Mouse (Mus musculus): Measurements from ENCODE around the gene Lamb3. TPM values are rescaled to one million over a fixed set of nuclear protein-coding genes. Genes with fewer than 3 reads are reported as not detected.

The Lamb3 gene
- 0.09 and 0.17 TPM in 2 replicates for polyA plus RNA-seq (2016; fragmentation: Nextera tagmentation; extraction: Ambion mirVana)

DNA sequence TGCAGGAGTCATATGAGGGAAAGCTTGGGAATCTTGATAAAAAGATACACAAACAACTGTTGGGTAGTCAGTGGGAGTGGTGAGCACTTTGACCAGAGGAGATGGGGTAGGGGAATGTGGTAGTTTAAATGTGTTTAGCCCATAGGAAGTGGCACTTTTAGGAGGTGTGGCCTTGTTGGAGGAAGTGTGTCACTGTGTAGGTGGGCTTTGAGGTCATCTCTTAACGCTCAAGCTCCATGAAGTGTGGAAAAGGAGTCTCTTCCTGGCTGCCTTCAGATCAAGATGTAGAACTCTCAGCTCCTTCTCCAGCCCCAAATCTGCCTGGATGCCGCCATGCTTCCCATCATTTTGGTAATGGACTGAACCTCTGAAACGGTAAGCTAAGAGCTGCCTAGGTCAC, at the start of gene Lamb3:
Gene Lamb3 (plus strand): TSS at position 197 of the 400 bp plus-strand sequence.
- Histone ChIP-seq H3K27me3 (ENCODE audit: low read depth, poor library complexity, severe bottlenecking) (no peaks in the 10 kb centered on the region), H3K9me3 (replicated peaks) (no peaks in the 10 kb centered on the region), H3K36me3 (no peaks in the 10 kb centered on the region), H3K4me3 (no peak within 1 kb of the TSS), H3K27ac (replicated peaks) (no peak within 1 kb of the TSS), H3K4me1 (no peaks in the 10 kb centered on the region)
- no peak for DNase-seq (ENCODE audit: low spot score)
- WGBS, result 84% methylated on average over 3 of the region's 3 CpGs

DNA sequence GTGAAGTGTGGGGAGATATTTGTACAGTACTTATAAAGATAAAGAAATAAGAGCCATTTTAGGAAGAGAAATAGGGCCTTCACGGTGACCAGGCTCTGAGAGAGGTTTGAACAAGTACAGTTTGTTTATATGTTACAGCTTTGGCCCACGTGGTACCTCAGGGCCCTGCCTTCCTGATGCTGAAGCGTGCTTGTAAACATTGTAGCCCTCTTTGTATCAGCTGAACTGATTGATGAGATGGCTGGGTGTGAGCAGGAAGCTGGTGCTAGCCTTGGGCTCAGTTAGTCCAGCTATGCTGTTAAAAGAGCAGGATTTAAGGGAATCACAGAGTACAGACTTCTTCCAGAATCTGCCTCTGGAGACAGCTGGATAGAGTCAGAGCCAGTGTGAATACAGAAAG, 48.3 kb upstream of the Lamb3 start:
- Histone ChIP-seq H3K27me3 (ENCODE audit: low read depth, poor library complexity, severe bottlenecking) (peaks cover 28% of the 10 kb centered on the region), H3K4me1 (peaks cover 14% of the 10 kb centered on the region), H3K9me3 (replicated peaks) (no peaks in the 10 kb centered on the region), H3K36me3 (no peaks in the 10 kb centered on the region), H3K4me3 (no peak overlapping the region), H3K27ac (replicated peaks) (no peak overlapping the region)
- no peak for DNase-seq (ENCODE audit: low spot score)
- 71% methylated on average over 3 of the region's 3 CpGs for WGBS

DNA sequence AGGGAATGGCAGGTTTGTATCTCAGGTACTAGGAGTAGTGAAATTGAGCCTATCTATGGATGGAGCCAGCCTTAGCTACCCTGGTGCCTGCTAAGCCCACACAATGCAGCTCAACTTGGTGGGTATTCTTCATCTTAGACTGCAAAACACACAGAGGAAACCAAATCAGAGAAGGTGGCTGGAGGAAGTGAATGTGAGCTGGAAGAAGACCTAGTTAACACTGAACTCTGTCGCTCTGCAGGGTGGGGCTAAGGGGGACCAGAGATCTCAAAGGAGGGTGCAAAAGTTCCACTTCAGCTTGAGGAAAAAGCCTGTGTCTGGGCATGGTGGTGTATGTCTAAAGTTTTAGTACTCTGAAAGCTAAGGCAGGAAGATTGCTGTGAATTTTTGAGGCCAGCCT, 47.9 kb upstream of the Lamb3 start:
- Histone ChIP-seq H3K36me3 (no peaks in the 10 kb centered on the region), H3K9me3 (replicated peaks) (no peaks in the 10 kb centered on the region), H3K27me3 (ENCODE audit: low read depth, poor library complexity, severe bottlenecking) (peaks cover 23% of the 10 kb centered on the region), H3K27ac (replicated peaks) (no peak overlapping the region), H3K4me1 (peaks cover 14% of the 10 kb centered on the region), H3K4me3 (no peak overlapping the region)
- WGBS, result 45% methylated on average over 1 of the region's 1 CpGs
- DNase-seq (ENCODE audit: low spot score), result no peak

DNA sequence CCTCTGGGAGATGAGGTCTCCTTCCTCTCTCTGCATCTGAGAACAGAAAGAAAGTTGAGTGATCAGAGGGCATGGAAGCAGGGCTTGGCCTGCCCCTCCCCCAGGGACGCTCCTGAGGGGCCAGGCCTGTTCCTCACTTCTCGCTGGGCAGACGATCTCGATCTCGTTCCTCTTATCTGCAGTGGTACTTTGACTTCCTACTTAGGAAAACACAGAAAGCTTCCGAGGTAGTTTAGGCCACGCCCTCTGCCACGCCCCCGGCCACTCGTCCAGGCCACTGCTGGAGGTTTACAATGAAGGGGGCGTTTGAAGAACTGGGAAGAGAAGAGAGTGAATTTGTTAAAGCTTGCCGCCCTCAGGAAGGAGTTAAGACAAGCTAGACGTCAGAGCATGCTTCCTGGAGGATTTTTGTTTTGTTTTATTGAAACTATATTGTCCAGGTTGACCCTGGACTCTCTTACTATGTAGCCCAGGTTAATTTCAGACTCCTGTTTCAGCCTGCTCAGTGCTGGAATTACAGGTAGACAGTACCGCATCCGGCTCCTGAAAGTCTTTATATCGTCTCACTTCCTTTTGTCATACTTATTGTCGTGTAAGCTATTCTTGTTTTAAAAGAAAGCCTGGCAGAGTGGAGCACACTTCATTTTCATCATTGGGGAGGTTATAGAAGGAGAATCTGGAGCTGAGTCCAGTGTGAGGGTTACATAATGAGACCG, 47.0 kb upstream of the Lamb3 start:
- Histone ChIP-seq H3K36me3 (no peaks in the 10 kb centered on the region), H3K4me1 (peaks cover 14% of the 10 kb centered on the region), H3K4me3 (peak overlapping the region; percentile 45), H3K9me3 (replicated peaks) (no peaks in the 10 kb centered on the region), H3K27ac (replicated peaks) (peak overlapping the region; percentile 59; the same call in 1 of the 2 replicates), H3K27me3 (ENCODE audit: low read depth, poor library complexity, severe bottlenecking) (peaks cover 15% of the 10 kb centered on the region)
- peak; percentile 68 for DNase-seq (ENCODE audit: low spot score)
- WGBS, result 16% methylated on average over 18 of the region's 18 CpGs

DNA sequence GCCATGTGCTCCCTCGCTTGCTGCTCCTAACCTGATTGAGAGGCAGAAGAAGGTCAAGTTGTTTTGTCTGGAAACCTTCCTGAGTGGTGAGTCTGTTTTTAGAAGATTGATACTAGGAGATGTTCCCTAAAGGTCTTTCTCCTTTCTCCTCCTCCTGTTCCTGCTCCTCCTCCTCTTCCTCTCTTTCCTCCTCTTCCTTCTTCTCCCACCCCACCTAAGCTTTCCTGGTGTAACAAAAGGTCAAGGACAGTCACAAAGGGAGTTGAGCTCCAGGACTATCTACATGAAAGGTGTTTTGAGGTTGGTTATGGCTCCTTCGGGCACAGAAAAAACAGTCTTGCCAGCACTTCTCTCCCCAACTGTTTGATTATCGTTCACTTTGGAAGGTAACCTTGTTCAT, 39.8 kb upstream of the Lamb3 start, which contains the start of gene A130010J15Rik:
Gene A130010J15Rik (plus strand): TSS at position 301 of the 400 bp plus-strand sequence.
- Histone ChIP-seq H3K9me3 (replicated peaks) (no peaks in the 10 kb centered on the region), H3K27me3 (ENCODE audit: low read depth, poor library complexity, severe bottlenecking) (no peaks in the 10 kb centered on the region), H3K36me3 (no peaks in the 10 kb centered on the region), H3K4me1 (peaks cover 9% of the 10 kb centered on the region), H3K4me3 (no peak within 1 kb of the TSS), H3K27ac (replicated peaks) (no peak within 1 kb of the TSS)
- DNase-seq (ENCODE audit: low spot score), result no peak
- 92% methylated on average over 3 of the region's 3 CpGs for WGBS

DNA sequence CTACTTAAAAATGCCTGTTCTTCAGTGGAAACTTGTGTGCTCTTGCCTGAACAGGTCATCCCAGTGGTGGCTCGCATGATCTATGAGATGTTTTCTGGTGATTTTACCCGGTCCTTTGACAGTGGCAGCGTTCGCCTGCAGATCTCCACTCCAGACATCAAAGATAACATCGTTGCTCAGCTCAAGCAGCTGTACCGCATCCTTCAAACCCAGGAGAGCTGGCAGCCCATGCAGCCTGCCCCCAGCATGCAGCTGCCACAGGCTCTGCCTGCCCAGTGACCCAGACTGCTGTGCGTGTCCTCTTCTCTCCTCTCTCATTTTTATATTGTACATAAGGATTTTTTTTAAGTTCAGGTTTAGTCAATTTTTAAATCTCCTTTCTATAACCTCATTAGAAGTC, 38.3 kb upstream of the Lamb3 start:
- Histone ChIP-seq H3K9me3 (replicated peaks) (no peaks in the 10 kb centered on the region), H3K4me1 (peaks cover 18% of the 10 kb centered on the region), H3K4me3 (no peak overlapping the region), H3K27ac (replicated peaks) (no peak overlapping the region), H3K36me3 (no peaks in the 10 kb centered on the region), H3K27me3 (ENCODE audit: low read depth, poor library complexity, severe bottlenecking) (no peaks in the 10 kb centered on the region)
- WGBS, result 93% methylated on average over 7 of the region's 7 CpGs
- no peak for DNase-seq (ENCODE audit: low spot score)

DNA sequence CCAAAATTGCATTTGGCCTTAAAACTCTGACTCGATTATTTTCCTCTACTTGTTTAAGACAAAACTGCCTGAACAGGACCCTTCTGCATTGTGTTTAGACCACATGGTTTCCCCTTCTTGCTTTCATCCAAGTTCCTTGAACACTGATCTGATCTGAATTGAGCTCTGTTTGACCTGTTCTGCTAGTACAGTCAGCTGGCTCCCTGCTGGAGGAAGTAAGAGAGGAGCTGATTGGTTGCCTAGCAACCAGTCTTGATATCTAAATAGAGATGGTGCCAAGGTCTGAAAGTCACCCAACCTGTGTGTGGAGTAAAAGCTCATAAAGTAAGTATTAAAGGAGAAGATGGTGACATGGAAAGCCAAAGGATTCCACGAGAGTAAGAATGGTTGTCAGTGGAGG, 37.6 kb upstream of the Lamb3 start:
- H3K4me1 ChIP-seq, result peaks cover 24% of the 10 kb centered on the region

DNA sequence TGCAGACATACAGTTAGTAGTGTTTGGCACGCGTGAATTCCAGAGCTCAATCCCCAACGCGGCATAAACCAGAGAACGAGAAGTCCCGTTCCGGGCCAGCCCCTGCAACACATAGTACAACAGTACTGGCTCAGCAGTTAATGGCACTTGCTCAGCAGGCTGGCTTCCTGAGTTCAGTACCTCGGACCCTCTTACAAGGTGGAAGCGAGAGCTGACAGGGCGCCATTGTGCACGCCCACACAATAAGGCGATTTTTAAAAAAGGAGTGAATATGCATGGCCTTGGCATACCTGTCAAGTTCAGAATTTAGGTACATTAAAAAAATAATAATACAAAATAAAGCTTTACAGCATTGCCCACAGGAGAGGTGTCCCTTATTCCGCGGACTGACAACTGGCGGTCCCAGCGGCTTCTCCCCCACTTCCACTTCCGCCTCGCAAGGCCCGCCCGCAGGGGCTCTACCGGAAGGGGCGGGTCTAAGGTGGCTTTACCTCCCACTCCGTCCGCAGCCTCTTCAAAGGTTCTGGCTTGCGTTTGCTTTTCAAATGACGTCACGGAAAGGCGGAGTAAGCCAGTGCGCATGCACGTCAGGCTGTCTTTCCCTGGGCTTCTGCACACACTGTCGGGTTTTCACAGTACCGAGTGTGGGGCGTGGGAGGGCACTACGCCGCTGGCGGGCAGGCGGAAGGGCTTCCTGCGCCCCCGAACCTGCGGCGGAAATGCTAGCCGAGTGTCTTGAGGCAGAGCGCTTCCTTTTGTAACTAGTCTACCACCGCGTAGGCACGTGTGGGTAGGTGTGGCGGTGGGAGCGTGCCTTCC, 34.3 kb upstream of the Lamb3 start:
- H3K4me1 ChIP-seq, result peaks cover 32% of the 10 kb centered on the region
- peak overlapping the region; percentile 82 for H3K4me3 ChIP-seq
- H3K9me3 ChIP-seq (replicated peaks), result no peaks in the 10 kb centered on the region
- no peaks in the 10 kb centered on the region for H3K27me3 ChIP-seq (ENCODE audit: low read depth, poor library complexity, severe bottlenecking)
- peak overlapping the region; percentile 90 for H3K27ac ChIP-seq (replicated peaks)
- WGBS, result 1% methylated on average over 48 of the region's 48 CpGs
- peak; percentile 97 for DNase-seq (ENCODE audit: low spot score)
- no peaks in the 10 kb centered on the region for H3K36me3 ChIP-seq

More for the DNA sequence above, 37.6 kb upstream of the Lamb3 start:
- Histone ChIP-seq H3K4me3 (no peak overlapping the region), H3K9me3 (replicated peaks) (no peaks in the 10 kb centered on the region), H3K36me3 (no peaks in the 10 kb centered on the region), H3K27me3 (ENCODE audit: low read depth, poor library complexity, severe bottlenecking) (no peaks in the 10 kb centered on the region), H3K27ac (replicated peaks) (no peak overlapping the region)
- DNase-seq (ENCODE audit: low spot score), result no peak
- WGBS, result 90% methylated on average over 2 of the region's 2 CpGs

DNA sequence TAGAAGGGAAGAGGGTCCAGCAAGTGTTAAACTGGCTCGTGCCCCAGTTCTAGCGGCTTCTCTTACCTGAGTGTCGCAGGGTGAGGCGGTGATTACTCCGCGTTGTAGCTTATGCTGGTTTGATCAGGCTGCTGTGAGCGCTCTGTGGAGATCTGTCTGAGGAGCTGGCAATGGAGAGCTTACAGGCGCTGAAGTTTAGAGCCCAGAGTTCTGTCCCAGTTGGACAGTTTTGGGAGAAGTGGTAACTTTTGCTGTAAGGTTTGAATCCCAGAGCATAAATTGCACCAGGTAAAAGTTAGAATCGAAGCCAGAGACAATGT, 33.7 kb upstream of the Lamb3 start:
- WGBS, result 19% methylated on average over 9 of the region's 9 CpGs
- Histone ChIP-seq H3K36me3 (no peaks in the 10 kb centered on the region), H3K9me3 (replicated peaks) (no peaks in the 10 kb centered on the region), H3K4me1 (peaks cover 32% of the 10 kb centered on the region), H3K27me3 (ENCODE audit: low read depth, poor library complexity, severe bottlenecking) (no peaks in the 10 kb centered on the region), H3K4me3 (peak overlapping the region; percentile 82), H3K27ac (replicated peaks) (peak overlapping the region; percentile 90)
- DNase-seq (ENCODE audit: low spot score), result no peak

DNA sequence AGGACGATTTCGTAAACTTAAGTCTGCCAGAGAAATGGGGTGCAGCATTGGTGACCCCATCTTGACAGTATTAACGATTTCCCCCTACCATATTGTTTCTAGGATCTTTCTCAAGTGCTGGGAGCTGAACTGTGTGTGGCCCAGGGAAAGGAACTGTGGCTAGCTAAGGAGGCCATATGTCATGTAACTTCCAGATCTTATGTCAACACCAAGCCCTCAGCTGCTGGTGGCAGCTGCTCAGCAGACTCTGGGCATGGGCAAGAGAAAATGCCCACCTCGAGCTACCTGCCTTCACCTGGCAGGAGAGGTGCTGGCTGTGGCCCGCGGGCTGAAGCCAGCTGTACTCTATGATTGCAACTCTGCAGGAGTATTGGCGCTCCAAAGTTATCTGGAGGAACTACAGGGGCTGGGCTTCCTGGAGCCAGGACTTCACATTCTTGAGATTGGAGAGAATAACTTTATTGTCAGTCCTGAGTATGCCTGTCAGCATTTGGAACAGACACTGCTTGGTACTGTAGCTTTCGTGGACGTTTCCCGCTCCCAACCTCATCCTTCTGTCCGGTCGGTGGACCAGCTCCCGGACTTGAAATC, 33.3 kb upstream of the Lamb3 start:
- Histone ChIP-seq H3K9me3 (replicated peaks) (no peaks in the 10 kb centered on the region), H3K36me3 (no peaks in the 10 kb centered on the region), H3K27ac (replicated peaks) (peak overlapping the region; percentile 90), H3K27me3 (ENCODE audit: low read depth, poor library complexity, severe bottlenecking) (no peaks in the 10 kb centered on the region), H3K4me3 (peak overlapping the region; percentile 82), H3K4me1 (peaks cover 32% of the 10 kb centered on the region)
- 92% methylated on average over 13 of the region's 13 CpGs for WGBS
- no peak for DNase-seq (ENCODE audit: low spot score)

DNA sequence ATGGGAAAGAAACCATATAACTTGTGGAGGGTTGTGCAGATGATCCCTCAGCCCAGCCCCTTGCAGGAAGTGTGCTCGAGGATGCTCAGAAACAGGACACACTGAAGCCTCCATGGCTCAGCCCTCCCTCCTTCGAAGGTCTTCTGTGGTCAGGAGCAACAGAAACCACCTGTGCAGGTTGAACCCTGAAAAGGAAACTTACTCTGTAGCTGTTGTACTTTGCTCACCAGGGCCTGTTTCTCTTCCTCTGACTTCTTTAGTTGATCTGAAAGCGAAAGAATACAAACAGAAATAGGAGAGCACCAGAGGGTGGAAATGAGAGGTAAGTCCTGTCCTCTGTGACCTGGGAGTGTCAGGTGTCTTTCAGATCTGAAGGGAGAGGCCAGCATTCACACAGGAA, 26.4 kb upstream of the Lamb3 start:
- H3K9me3 ChIP-seq (replicated peaks), result no peaks in the 10 kb centered on the region
- no peaks in the 10 kb centered on the region for H3K4me1 ChIP-seq
- H3K4me3 ChIP-seq, result no peak overlapping the region
- DNase-seq (ENCODE audit: low spot score), result no peak
- WGBS, result 86% methylated on average over 3 of the region's 3 CpGs
- no peaks in the 10 kb centered on the region for H3K36me3 ChIP-seq
- no peaks in the 10 kb centered on the region for H3K27me3 ChIP-seq (ENCODE audit: low read depth, poor library complexity, severe bottlenecking)
- H3K27ac ChIP-seq (replicated peaks), result no peak overlapping the region

DNA sequence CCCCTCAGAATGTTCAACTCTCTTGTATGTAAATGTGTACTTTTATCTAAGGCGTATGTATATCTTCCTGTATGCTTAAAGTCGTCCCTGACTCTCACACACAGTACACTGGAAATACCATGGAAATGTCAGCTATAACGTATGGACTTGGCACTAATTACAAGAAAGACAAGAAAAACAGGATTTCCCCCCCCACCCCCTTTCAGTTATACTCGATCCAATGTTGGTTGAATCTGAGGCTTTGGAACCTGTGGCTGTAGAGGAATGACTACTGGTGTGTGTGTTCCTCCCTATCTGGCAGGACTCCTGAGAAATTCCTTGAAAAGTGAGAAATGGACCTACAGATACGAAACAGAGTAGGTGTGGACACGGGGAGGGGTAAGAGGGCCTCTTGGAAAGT, 19.2 kb upstream of the Lamb3 start:
- Histone ChIP-seq H3K4me3 (no peak overlapping the region), H3K4me1 (peaks cover 10% of the 10 kb centered on the region), H3K9me3 (replicated peaks) (no peaks in the 10 kb centered on the region), H3K27ac (replicated peaks) (0 out of 2 replicates have a peak overlapping the region, but pooled peaks have one; percentile 43), H3K27me3 (ENCODE audit: low read depth, poor library complexity, severe bottlenecking) (no peaks in the 10 kb centered on the region), H3K36me3 (no peaks in the 10 kb centered on the region)
- 86% methylated on average over 6 of the region's 6 CpGs for WGBS
- no peak for DNase-seq (ENCODE audit: low spot score)

Measured in midbrain, embryonic 10.5 days (tissue).